Comparison of ENCODE assay signal across 18 mouse cellular contexts in the genomic region with DNA sequence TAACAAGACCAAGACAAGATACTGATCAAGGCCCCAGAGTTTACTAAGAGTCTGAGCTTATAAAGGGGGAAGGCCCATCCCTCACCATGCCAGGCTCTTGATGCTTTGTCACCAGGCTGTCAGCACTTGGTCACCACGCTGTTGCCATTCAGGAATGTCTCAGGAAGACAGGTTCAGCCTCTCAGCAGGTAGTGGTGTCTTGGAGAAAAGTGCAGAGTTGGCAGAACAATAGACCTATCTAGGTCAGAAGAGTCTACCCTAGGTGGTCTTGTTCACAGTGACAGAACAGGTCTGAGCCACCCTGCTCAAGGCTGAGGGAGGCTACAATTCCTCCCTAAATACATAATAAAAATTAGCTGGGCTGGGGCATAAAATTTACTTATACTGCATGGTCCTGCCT. TPM values are rescaled to one million over a fixed set of nuclear protein-coding genes. Genes with fewer than 3 reads are reported as not detected.
DNase-seq lines count a peak whose midpoint lies in the region; ATAC-seq lines count a peak whose summit lies in the region.
"Not testable (repeated sequence)": the region's sequence is repeated elsewhere in the genome, so short reads cannot be mapped to it uniquely, and the experiment has no call there.
"Had no signal": no experiment of that assay in that cellular context is flagged by ENCODE, and none has a peak within 500 bp of the region (broad histone marks: within the 10 kb centered on the region; RNA-seq: fewer than 3 reads in every experiment).

No protein-coding gene starts in this region.

- H3K4me2 ChIP-seq in forebrain, embryonic 11.5 days (ENCODE audit: low read depth, low read length, severe bottlenecking); hindbrain, embryonic 12.5 days (replicated peaks); neural tube, embryonic 11.5 days (ENCODE audit: low read depth): not testable (repeated sequence)

- WGBS in forebrain, embryonic 11.5 days = 16% methylated on average over 1 of the region's 1 CpGs
- WGBS in hindbrain, embryonic 12.5 days = 38% methylated on average over 1 of the region's 1 CpGs
- 32% methylated on average over 1 of the region's 1 CpGs for WGBS in neural tube, embryonic 11.5 days

- not testable (repeated sequence) for H3K27ac ChIP-seq in forebrain, embryonic 11.5 days (ENCODE audit: low read depth, low read length); hindbrain, embryonic 12.5 days; neural tube, embryonic 11.5 days (ENCODE audit: low read depth, low read length)

- not testable (repeated sequence) for H3K9ac ChIP-seq in forebrain, embryonic 11.5 days (ENCODE audit: low read length); hindbrain, embryonic 12.5 days; neural tube, embryonic 11.5 days (ENCODE audit: low read length)

- not testable (repeated sequence) for H3K27me3 ChIP-seq in forebrain, embryonic 11.5 days (ENCODE audit: control insufficient read depth, insufficient read depth, low read length); hindbrain, embryonic 12.5 days; neural tube, embryonic 11.5 days (ENCODE audit: control insufficient read depth, insufficient read depth, low read length)

- not testable (repeated sequence) for H3K4me1 ChIP-seq in forebrain, embryonic 11.5 days (replicated peaks; ENCODE audit: control insufficient read depth, insufficient read depth, low read length); hindbrain, embryonic 12.5 days; neural tube, embryonic 11.5 days (ENCODE audit: control insufficient read depth, insufficient read depth, low read length)

- peak; percentile 24; the same call in 1 of the 2 replicates for ATAC-seq in forebrain, embryonic 11.5 days (replicated peaks; ENCODE audit: low FRiP score)
- ATAC-seq in hindbrain, embryonic 12.5 days (ENCODE audit: low FRiP score) = peak; percentile 26; the same call in 1 of the 2 replicates
- peak; percentile 16; the same call in 1 of the 2 replicates for ATAC-seq in neural tube, embryonic 11.5 days (ENCODE audit: insufficient read depth, low FRiP score, low TSS enrichment)

- DNase-seq in ES-CJ7 (ENCODE audit: low read depth, low spot score) (peak; percentile 86), R1 (ENCODE audit: low read depth, low spot score) (peak; percentile 83)
- DNase-seq in forebrain, embryonic 11.5 days (ENCODE audit: low spot score); neural tube, embryonic 11.5 days (ENCODE audit: low spot score): not testable (repeated sequence)

- not testable (repeated sequence) for H3K36me3 ChIP-seq in forebrain, embryonic 11.5 days (ENCODE audit: control insufficient read depth, insufficient read depth, low read length); hindbrain, embryonic 12.5 days; neural tube, embryonic 11.5 days (ENCODE audit: control insufficient read depth, insufficient read depth, low read length)

- not testable (repeated sequence) for H3K4me3 ChIP-seq in forebrain, embryonic 11.5 days (ENCODE audit: low read depth, low read length); hindbrain, embryonic 12.5 days; neural tube, embryonic 11.5 days (ENCODE audit: low read depth, low read length)

- not testable (repeated sequence) for H3K9me3 ChIP-seq in forebrain, embryonic 11.5 days (ENCODE audit: control insufficient read depth, low read length); hindbrain, embryonic 12.5 days (replicated peaks); neural tube, embryonic 11.5 days (ENCODE audit: control insufficient read depth, low read length)

RNA-seq across cellular contexts. Expression of a gene that starts 5.8 kb away (rescaled TPM):
- not detected in 2 replicates for polyA plus RNA-seq in forebrain, embryonic 11.5 days (2014; fragmentation: Nextera tagmentation; extraction: Ambion mirVana)
- polyA plus RNA-seq in hindbrain, embryonic 12.5 days (2016; fragmentation: Nextera tagmentation; extraction: Ambion mirVana) = not detected in 2 replicates
- not detected in 2 replicates for polyA plus RNA-seq in neural tube, embryonic 11.5 days (2014; fragmentation: Nextera tagmentation; extraction: Ambion mirVana)
- polyA plus RNA-seq: activated CD4-positive, CD25-positive, alpha-beta regulatory T cell, adult 4 months; C2C12; cerebellum, adult 2 months; cortical plate, adult 2 months; embryonic facial prominence, embryonic 10.5 days; embryonic facial prominence, embryonic 12.5 days; embryonic facial prominence, embryonic 14.5 days; forebrain, embryonic 12.5 days; forebrain, embryonic 14.5 days; forebrain, embryonic 16.5 days; frontal cortex, adult 2 months; G1E; Patski had no signal

RNA-seq across cellular contexts. Expression of a gene that starts 46.1 kb away (rescaled TPM):
- polyA plus RNA-seq in forebrain, embryonic 11.5 days (2014; fragmentation: Nextera tagmentation; extraction: Ambion mirVana) = not detected in 2 replicates
- polyA plus RNA-seq in hindbrain, embryonic 12.5 days (2016; fragmentation: Nextera tagmentation; extraction: Ambion mirVana) = not detected in 2 replicates
- polyA plus RNA-seq in neural tube, embryonic 11.5 days (2014; fragmentation: Nextera tagmentation; extraction: Ambion mirVana) = not detected in 2 replicates
- polyA plus RNA-seq: activated CD4-positive, CD25-positive, alpha-beta regulatory T cell, adult 4 months; C2C12; cerebellum, adult 2 months; cortical plate, adult 2 months; embryonic facial prominence, embryonic 10.5 days; embryonic facial prominence, embryonic 12.5 days; embryonic facial prominence, embryonic 14.5 days; forebrain, embryonic 12.5 days; forebrain, embryonic 14.5 days; forebrain, embryonic 16.5 days; frontal cortex, adult 2 months; G1E; Patski had no signal
